8 mouse cellular contexts compared by ENCODE assay signal in genomic region chr12:54999016-54999690, GRCm38 (mm10). TPM values are rescaled to one million over a fixed set of nuclear protein-coding genes. Genes with fewer than 3 reads are reported as not detected.
DNase-seq lines count a peak whose midpoint lies in the region; ATAC-seq lines count a peak whose summit lies in the region.
"Had no signal": no experiment of that assay in that cellular context is flagged by ENCODE, and none has a peak within 500 bp of the region (broad histone marks: within the 10 kb centered on the region; RNA-seq: fewer than 3 reads in every experiment).

No protein-coding gene starts in this region.

- ATAC-seq in CD4-positive, CD25-positive, alpha-beta regulatory T cell, adult 4 months: peak; percentile 98

- intact Hi-C loops in left cerebral cortex, postnatal 36 days (cut with DNase I): no loop called here

- peak; percentile 46 for DNase-seq in adrenal gland, postnatal 14 days
- peak; percentile 20 for DNase-seq in kidney, postnatal 14 days
- DNase-seq in naive thymus-derived CD4-positive, alpha-beta T cell, adult 2 months (ENCODE audit: low read depth): peak; percentile 66
- DNase-seq in cerebellum, adult 18-20 months: no peak
- no peak for DNase-seq in left cerebral cortex, postnatal 36 days (ENCODE audit: low spot score in 2 of 2)
- no peak for DNase-seq in left cerebral cortex, adult 11 months (ENCODE audit: low spot score)

RNA-seq across cellular contexts. Expression of gene Gm20403, which starts 12.8 kb away (rescaled TPM):
- not detected for polyA plus RNA-seq in CD4-positive, CD25-positive, alpha-beta regulatory T cell, adult 4 months (2017; shearing (Covaris generic))
- not detected in 2 replicates for total RNA-seq in adrenal gland, postnatal 14 days (2021)
- not detected for total RNA-seq in left cerebral cortex, postnatal 36 days (2021)
- polyA plus RNA-seq: large intestine, adult 2 months had no signal

RNA-seq across cellular contexts. Expression of gene Baz1a, which starts 15.0 kb away (rescaled TPM):
- 10 to 100 TPM; 25.3 to 26.2 TPM for polyA plus RNA-seq in CD4-positive, CD25-positive, alpha-beta regulatory T cell, adult 4 months (2017; shearing (Covaris generic))
- 26.6 and 32.4 TPM in 2 replicates for total RNA-seq in adrenal gland, postnatal 14 days (2021)
- 1 to 10 TPM; 2.4 to 5.3 TPM for total RNA-seq in left cerebral cortex, postnatal 36 days (2021)

Comparison
In these comparisons a context has a peak if more than half of its experiments do, and no peak if none do; other contexts are left out.
1. DNase-seq: peak in adrenal gland, postnatal 14 days (single experiment), kidney, postnatal 14 days (single experiment) and naive thymus-derived CD4-positive, alpha-beta T cell, adult 2 months (single experiment); none in cerebellum, adult 18-20 months (0 of 2), left cerebral cortex, postnatal 36 days (0 of 2) and left cerebral cortex, adult 11 months (single experiment).